Mouse (Mus musculus): ENCODE measurements at regions not wholly inside any gene's neighbourhood (a gene's known extent, or its start where the extent isn't known, plus 50 kb on each side); places are given as distances from the start of the nearest gene placed in this dataset.

DNA sequence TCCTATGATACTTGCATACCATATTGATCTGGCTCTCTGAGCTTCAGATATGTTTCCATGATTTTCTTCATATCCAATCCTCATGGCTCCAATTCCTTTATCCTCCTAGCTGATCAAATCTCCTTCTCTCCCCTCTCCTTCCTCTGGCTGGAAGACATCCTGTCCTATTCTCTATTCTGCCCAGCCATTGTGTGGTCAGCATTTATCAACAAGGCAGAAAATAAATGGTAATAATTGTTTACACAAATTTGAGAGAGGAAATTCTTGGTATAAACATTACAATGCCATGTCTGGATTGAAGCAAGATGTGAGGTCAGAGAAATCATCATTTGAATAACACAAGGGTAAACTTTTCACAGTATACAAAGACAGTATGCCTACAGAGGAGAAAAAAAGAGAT is 158.2 kb downstream of the Naf1 start:
- no peak for DNase-seq (ENCODE audit: low spot score)

DNA sequence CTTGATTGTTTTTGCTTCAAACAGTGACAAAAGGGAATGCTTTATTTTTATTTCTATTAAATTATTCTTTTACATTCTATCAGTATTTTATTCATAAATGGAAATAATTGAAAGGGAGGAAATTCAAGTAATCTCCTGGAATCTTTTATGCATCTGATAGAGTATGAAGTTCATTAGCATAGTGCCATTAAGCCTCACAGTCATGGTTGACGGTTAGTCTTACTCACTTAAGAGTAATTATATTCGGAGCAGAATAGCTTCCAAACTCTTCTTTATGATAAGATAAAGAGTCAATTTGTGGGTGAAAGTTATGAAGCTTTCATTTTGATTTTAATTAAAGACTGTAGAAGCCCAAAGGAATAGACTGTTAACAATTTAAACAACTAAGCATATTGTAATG is 172.8 kb downstream of the Naf1 start:
- no peak for DNase-seq (ENCODE audit: low spot score)

DNA sequence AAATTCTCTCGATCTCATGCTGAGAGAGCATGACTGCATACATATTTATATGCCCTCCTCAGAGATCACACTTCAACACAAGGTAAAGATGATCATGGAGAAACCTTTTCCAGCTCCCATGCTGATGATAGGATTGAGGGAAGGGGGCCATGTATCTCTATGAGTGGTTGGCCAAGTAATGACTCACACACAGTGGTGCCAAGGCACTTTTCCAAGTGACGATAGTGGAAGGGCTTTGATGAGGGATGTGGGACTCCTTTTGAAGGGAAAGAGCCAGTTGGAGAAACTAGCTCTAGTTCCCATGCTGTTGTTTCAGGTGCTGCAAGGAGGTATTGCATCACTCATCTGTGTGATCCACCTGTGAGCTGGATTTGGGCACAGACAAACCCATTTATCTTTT is 201.5 kb downstream of the Naf1 start:
- no peak for DNase-seq (ENCODE audit: low spot score)

DNA sequence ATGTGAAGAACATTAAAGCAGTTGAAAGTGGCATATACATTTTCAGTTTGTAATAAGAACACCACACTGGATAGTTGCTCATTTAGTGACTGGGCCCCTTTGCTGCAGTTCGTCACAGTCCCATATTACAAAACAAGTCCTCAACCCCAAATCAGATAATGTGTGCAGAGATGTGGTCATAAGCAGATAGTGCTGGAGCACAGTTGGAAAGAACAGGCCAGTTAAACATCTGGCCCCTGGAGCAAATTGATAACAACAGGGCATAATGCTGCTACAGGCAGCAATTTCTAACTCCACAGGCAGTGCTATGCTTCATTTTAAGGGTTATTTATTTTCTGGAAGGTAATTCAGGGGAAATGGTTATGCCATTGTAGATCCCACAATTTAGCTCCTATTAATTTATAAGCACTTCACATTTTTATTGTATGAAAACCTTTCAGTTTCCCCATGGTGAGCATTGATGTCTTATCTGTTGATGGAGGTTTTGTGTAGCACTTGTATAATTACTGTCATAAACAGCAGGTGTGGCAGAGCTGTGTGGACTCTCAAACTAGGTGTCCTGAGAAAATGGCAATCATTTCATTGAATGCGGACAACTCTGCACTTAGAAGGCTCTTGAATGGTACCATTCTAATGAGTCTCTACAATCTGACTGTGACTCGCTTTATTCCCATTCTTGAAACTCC is 208.2 kb downstream of the Naf1 start:
- no peak for DNase-seq (ENCODE audit: low spot score)

DNA sequence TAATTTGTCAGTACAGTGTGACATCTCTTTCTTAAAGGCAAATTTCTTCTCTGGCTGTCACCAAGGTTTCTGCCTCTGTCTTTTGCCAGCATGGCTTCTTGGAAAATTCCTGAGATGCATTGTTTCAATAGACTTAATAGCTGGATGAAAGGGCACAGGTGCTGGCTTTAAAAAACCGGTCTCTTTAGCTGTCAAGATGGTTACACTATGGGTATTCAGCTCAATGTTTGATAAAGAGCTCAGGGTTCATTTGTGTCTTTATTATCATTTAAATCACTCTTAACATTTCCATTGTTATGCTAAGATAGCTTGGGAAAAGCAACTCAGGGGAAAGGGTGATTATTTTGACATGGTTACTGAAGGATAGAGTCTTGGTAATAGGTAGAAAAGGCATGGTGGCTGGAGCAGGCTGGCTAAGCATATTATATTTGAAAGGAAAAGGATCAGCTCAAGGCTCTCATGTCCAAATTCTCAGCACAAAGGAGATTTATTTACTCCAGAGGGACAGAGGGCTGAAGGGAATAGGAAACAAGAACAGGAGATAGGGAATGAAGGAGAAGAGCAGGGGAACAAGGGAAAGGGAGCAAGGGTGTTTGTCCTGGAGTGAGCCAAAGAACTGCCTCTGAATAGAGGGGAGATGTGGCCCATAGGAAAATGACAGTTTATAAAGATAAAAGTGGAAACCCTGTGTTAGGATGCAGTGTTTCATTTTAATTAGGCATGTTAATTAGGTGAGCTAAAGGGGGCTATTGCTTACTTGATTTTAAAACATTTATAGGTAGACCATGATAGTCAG is 226.4 kb downstream of the Naf1 start:
- DNase-seq (ENCODE audit: low spot score) = peak; percentile 4
